Mouse (Mus musculus) embryonic fibroblast, embryonic 13.5 days (primary cell): ENCODE results near the gene Pcdh9.

Experiments
- CTCF ChIP-seq: IDR thresholded peaks from 2 replicates; pipeline ENCODE4 v1.5.1; 2011; ENCODE audit warnings: mild to moderate bottlenecking, control low read depth, low read length, moderate library complexity, borderline replicate concordance; ENCODE audit not compliant: insufficient read depth
- POLR2A ChIP-seq: IDR thresholded peaks from 2 replicates; pipeline ENCODE4 v1.6.1; 2011; ENCODE audit warnings: low read depth, mild to moderate bottlenecking, control low read depth, low read length, moderate library complexity

DNA sequence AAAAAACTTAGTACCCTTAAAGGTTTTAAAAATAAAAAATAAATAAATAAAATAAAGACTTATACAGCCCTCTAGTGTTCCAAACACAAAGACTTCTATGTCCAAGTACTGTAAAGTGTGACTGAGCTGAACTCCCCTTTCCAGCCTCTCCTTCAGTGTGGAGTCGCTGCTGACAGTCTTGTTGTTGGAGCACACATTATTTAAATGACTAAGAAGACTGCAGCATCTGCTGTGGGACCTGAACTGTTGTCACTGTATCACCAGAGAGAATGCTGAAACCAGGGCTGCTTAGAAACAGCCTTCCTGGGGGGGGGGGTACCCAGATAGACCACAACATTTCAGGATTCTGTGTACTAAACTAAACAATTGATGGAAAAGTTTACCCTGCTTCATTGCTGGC is 509.7 kb downstream of the Pcdh9 start:
- TF ChIP-seq CTCF, result no peak
- no peak for TF ChIP-seq POLR2A
